10 mouse cellular contexts compared by ENCODE assay signal in genomic region chr3:115763292-115763691, GRCm38 (mm10). TPM values are rescaled to one million over a fixed set of nuclear protein-coding genes. Genes with fewer than 3 reads are reported as not detected.
A peak's percentile ranks its signal among the peaks of the same experiment; 100 is the strongest.
DNase-seq lines count a peak whose midpoint lies in the region; ATAC-seq lines count a peak whose summit lies in the region.
"Had no signal": no experiment of that assay in that cellular context is flagged by ENCODE, and none has a peak within 500 bp of the region (broad histone marks: within the 10 kb centered on the region; RNA-seq: fewer than 3 reads in every experiment).

No protein-coding gene starts in this region.

- no peak overlapping the region for H3K4me2 ChIP-seq in midbrain, embryonic 15.5 days
- no peak overlapping the region for H3K4me2 ChIP-seq in stomach, embryonic 15.5 days
- H3K4me2 ChIP-seq in midbrain, embryonic 11.5 days = no peak overlapping the region
- no peak overlapping the region for H3K4me2 ChIP-seq in forebrain, embryonic 14.5 days (ENCODE audit: low read length)
- H3K4me2 ChIP-seq: neural tube, embryonic 12.5 days had no signal

- no peaks in the 10 kb centered on the region for H3K27me3 ChIP-seq in midbrain, embryonic 10.5 days (ENCODE audit: low read depth, poor library complexity, severe bottlenecking)
- no peaks in the 10 kb centered on the region for H3K27me3 ChIP-seq in midbrain, embryonic 15.5 days (replicated peaks)
- H3K27me3 ChIP-seq in stomach, embryonic 15.5 days (replicated peaks) = no peaks in the 10 kb centered on the region
- no peaks in the 10 kb centered on the region for H3K27me3 ChIP-seq in midbrain, embryonic 11.5 days (ENCODE audit: control insufficient read depth, insufficient read depth, low read length)
- H3K27me3 ChIP-seq in forebrain, embryonic 14.5 days (replicated peaks; ENCODE audit: control insufficient read depth, insufficient read depth, low read length) = no peaks in the 10 kb centered on the region
- H3K27me3 ChIP-seq: neural tube, embryonic 12.5 days had no signal

- no peaks in the 10 kb centered on the region for H3K36me3 ChIP-seq in midbrain, embryonic 10.5 days
- H3K36me3 ChIP-seq in midbrain, embryonic 15.5 days (replicated peaks) = no peaks in the 10 kb centered on the region
- no peaks in the 10 kb centered on the region for H3K36me3 ChIP-seq in stomach, embryonic 15.5 days
- H3K36me3 ChIP-seq in midbrain, embryonic 11.5 days (ENCODE audit: control insufficient read depth, insufficient read depth, low read length) = no peaks in the 10 kb centered on the region
- no peaks in the 10 kb centered on the region for H3K36me3 ChIP-seq in forebrain, embryonic 14.5 days (ENCODE audit: control insufficient read depth, insufficient read depth, low read length)
- H3K36me3 ChIP-seq: neural tube, embryonic 12.5 days had no signal

- peaks cover 8% of the 10 kb centered on the region for H3K4me1 ChIP-seq in midbrain, embryonic 10.5 days
- H3K4me1 ChIP-seq in midbrain, embryonic 15.5 days = no peaks in the 10 kb centered on the region
- peaks cover 2% of the 10 kb centered on the region; the same call in 1 of the 2 replicates for H3K4me1 ChIP-seq in stomach, embryonic 15.5 days
- H3K4me1 ChIP-seq in midbrain, embryonic 11.5 days (ENCODE audit: control insufficient read depth, insufficient read depth, low read length) = no peaks in the 10 kb centered on the region
- H3K4me1 ChIP-seq in forebrain, embryonic 14.5 days (ENCODE audit: control insufficient read depth, insufficient read depth, low read length) = no peaks in the 10 kb centered on the region

- H3K9ac ChIP-seq in midbrain, embryonic 15.5 days = no peak overlapping the region
- no peak overlapping the region for H3K9ac ChIP-seq in stomach, embryonic 15.5 days
- no peak overlapping the region for H3K9ac ChIP-seq in midbrain, embryonic 11.5 days (ENCODE audit: low read length)
- H3K9ac ChIP-seq in forebrain, embryonic 14.5 days (ENCODE audit: low read length) = no peak overlapping the region
- H3K9ac ChIP-seq: neural tube, embryonic 12.5 days had no signal

- 64% methylated on average over 6 of the region's 6 CpGs for WGBS in midbrain, embryonic 10.5 days
- 68% methylated on average over 6 of the region's 6 CpGs for WGBS in midbrain, embryonic 15.5 days
- WGBS in stomach, embryonic 15.5 days = 26% methylated on average over 6 of the region's 6 CpGs
- WGBS in midbrain, embryonic 11.5 days = 76% methylated on average over 6 of the region's 6 CpGs
- WGBS in forebrain, embryonic 14.5 days = 87% methylated on average over 6 of the region's 6 CpGs

- peak; percentile 15 for DNase-seq in midbrain, embryonic 10.5 days (ENCODE audit: low spot score)
- DNase-seq in heart, adult 9 months (ENCODE audit: low spot score in 2 of 2) = peak; percentile 42 to 70
- DNase-seq in kidney, postnatal 4 days = peak; percentile 17 to 38
- no peak for DNase-seq in midbrain, embryonic 11.5 days (ENCODE audit: low spot score, missing footprints)
- DNase-seq in forebrain, embryonic 14.5 days (ENCODE audit: low spot score) = no peak
- no peak for DNase-seq in natural killer cell, adult 2 months (ENCODE audit: low spot score in 2 of 2)

- H3K9me3 ChIP-seq in midbrain, embryonic 10.5 days (replicated peaks) = no peaks in the 10 kb centered on the region
- no peaks in the 10 kb centered on the region for H3K9me3 ChIP-seq in midbrain, embryonic 15.5 days
- no peaks in the 10 kb centered on the region for H3K9me3 ChIP-seq in stomach, embryonic 15.5 days
- no peaks in the 10 kb centered on the region for H3K9me3 ChIP-seq in midbrain, embryonic 11.5 days (ENCODE audit: control insufficient read depth, low read length)
- no peaks in the 10 kb centered on the region for H3K9me3 ChIP-seq in forebrain, embryonic 14.5 days (replicated peaks; ENCODE audit: control insufficient read depth, low read length)
- H3K9me3 ChIP-seq: neural tube, embryonic 12.5 days had no signal

- no peak for ATAC-seq in midbrain, embryonic 15.5 days (replicated peaks)
- ATAC-seq in stomach, embryonic 15.5 days (ENCODE audit: insufficient read depth, low FRiP score, low read depth) = peak; percentile 40; the same call in 1 of the 2 replicates
- ATAC-seq in midbrain, embryonic 11.5 days (ENCODE audit: low FRiP score) = no peak
- ATAC-seq in forebrain, embryonic 14.5 days = no peak
- ATAC-seq: Patski had no signal

- H3K4me3 ChIP-seq in midbrain, embryonic 10.5 days = no peak overlapping the region
- H3K4me3 ChIP-seq in midbrain, embryonic 15.5 days = no peak overlapping the region
- no peak overlapping the region for H3K4me3 ChIP-seq in stomach, embryonic 15.5 days (replicated peaks)
- no peak overlapping the region for H3K4me3 ChIP-seq in midbrain, embryonic 11.5 days (ENCODE audit: low read depth, low read length)
- H3K4me3 ChIP-seq in forebrain, embryonic 14.5 days (ENCODE audit: low read depth, low read length) = no peak overlapping the region
- H3K4me3 ChIP-seq: neural tube, embryonic 12.5 days had no signal

- no peak overlapping the region for H3K27ac ChIP-seq in midbrain, embryonic 10.5 days (replicated peaks)
- H3K27ac ChIP-seq in midbrain, embryonic 15.5 days = no peak overlapping the region
- no peak overlapping the region for H3K27ac ChIP-seq in stomach, embryonic 15.5 days
- H3K27ac ChIP-seq in midbrain, embryonic 11.5 days (ENCODE audit: low read depth, low read length) = no peak overlapping the region
- H3K27ac ChIP-seq in forebrain, embryonic 14.5 days (ENCODE audit: low read depth, low read length) = no peak overlapping the region
- H3K27ac ChIP-seq: neural tube, embryonic 12.5 days had no signal

RNA-seq across cellular contexts. Expression of gene S1pr1, which starts 48.4 kb away (rescaled TPM):
- 13.4 and 14.9 TPM in 2 replicates for polyA plus RNA-seq in midbrain, embryonic 10.5 days (2016; fragmentation: Nextera tagmentation; extraction: Ambion mirVana)
- 27.7 TPM in 2 replicates for polyA plus RNA-seq in midbrain, embryonic 15.5 days (2015; fragmentation: Nextera tagmentation; extraction: Ambion mirVana)
- 16.9 and 17.4 TPM in 2 replicates for polyA plus RNA-seq in stomach, embryonic 15.5 days (2015; fragmentation: Nextera tagmentation; extraction: Ambion mirVana)
- polyA plus RNA-seq in midbrain, embryonic 11.5 days (2014; fragmentation: Nextera tagmentation; extraction: Ambion mirVana) = 16.6 and 17.9 TPM in 2 replicates
- polyA plus RNA-seq in forebrain, embryonic 14.5 days (2014; fragmentation: Nextera tagmentation; extraction: Ambion mirVana) = 21.2 and 24.5 TPM in 2 replicates

Comparison
In these comparisons a context has a peak if more than half of its experiments do, and no peak if none do; other contexts are left out.
1. DNase-seq: peak in midbrain, embryonic 10.5 days (single experiment), heart, adult 9 months (2 of 2) and kidney, postnatal 4 days (2 of 2); none in midbrain, embryonic 11.5 days (single experiment), forebrain, embryonic 14.5 days (single experiment) and natural killer cell, adult 2 months (0 of 2).